Mouse (Mus musculus): Measurements from ENCODE around the gene Nebl. TPM values are rescaled to one million over a fixed set of nuclear protein-coding genes. Genes with fewer than 3 reads are reported as not detected.

Nebl gene
- polyA plus RNA-seq, 2 experiments, result 14.3 to 23.9 TPM

GRCm38 (mm10) chr2:17390513-17391200 lies 340.6 kb downstream of the Nebl start:
- no peak overlapping the region for H3K4me2 ChIP-seq (replicated peaks; ENCODE audit: low read depth, low read length, severe bottlenecking)
- H3K27me3 ChIP-seq (ENCODE audit: control insufficient read depth, insufficient read depth, low read length), result no peaks in the 10 kb centered on the region
- TF ChIP-seq POLR2A (IDR thresholded peaks at IDR 0.05; ENCODE audit: borderline replicate concordance, extremely low read depth, insufficient read depth, insufficient read length), result no peak
- no peak overlapping the region for H3K9ac ChIP-seq (ENCODE audit: low read depth, low read length, severe bottlenecking)
- no peaks in the 10 kb centered on the region for H3K36me3 ChIP-seq (ENCODE audit: control insufficient read depth, insufficient read depth, low read length)
- no peak overlapping the region for H3K27ac ChIP-seq (replicated peaks; ENCODE audit: low read depth, low read length)
- no peaks in the 10 kb centered on the region for H3K9me3 ChIP-seq (ENCODE audit: control insufficient read depth, low read length)
- H3K4me1 ChIP-seq (ENCODE audit: control insufficient read depth, insufficient read depth, low read length), result no peaks in the 10 kb centered on the region
- DNase-seq (ENCODE audit: low spot score), result no peak
- no peak overlapping the region for H3K4me3 ChIP-seq (replicated peaks; ENCODE audit: low read length)
- ATAC-seq (ENCODE audit: low FRiP score, low read depth), result no peak
- 76% methylated on average over 7 of the region's 7 CpGs for WGBS

- H3K27me3 ChIP-seq (ENCODE audit: control insufficient read depth, insufficient read depth, low read length), result no peaks in the 10 kb centered on the region
- no peak overlapping the region for H3K9ac ChIP-seq (ENCODE audit: low read depth, low read length, severe bottlenecking)
- WGBS, result 75% methylated on average over 2 of the region's 2 CpGs
- no peak overlapping the region for H3K4me2 ChIP-seq (replicated peaks; ENCODE audit: low read depth, low read length, severe bottlenecking)
- no peaks in the 10 kb centered on the region for H3K4me1 ChIP-seq (ENCODE audit: control insufficient read depth, insufficient read depth, low read length)
- H3K4me3 ChIP-seq (replicated peaks; ENCODE audit: low read length), result no peak overlapping the region
- H3K9me3 ChIP-seq (ENCODE audit: control insufficient read depth, low read length), result no peaks in the 10 kb centered on the region
- no peak overlapping the region for H3K27ac ChIP-seq (replicated peaks; ENCODE audit: low read depth, low read length)
- ATAC-seq (ENCODE audit: low FRiP score, low read depth) (no peak), DNase-seq (ENCODE audit: low spot score) (no peak)
- no peak for TF ChIP-seq POLR2A (IDR thresholded peaks at IDR 0.05; ENCODE audit: borderline replicate concordance, extremely low read depth, insufficient read depth, insufficient read length)
- no peaks in the 10 kb centered on the region for H3K36me3 ChIP-seq (ENCODE audit: control insufficient read depth, insufficient read depth, low read length)
Observed at GRCm38 (mm10) chr2:17389886-17390285, 341.4 kb downstream of the Nebl start.

DNA sequence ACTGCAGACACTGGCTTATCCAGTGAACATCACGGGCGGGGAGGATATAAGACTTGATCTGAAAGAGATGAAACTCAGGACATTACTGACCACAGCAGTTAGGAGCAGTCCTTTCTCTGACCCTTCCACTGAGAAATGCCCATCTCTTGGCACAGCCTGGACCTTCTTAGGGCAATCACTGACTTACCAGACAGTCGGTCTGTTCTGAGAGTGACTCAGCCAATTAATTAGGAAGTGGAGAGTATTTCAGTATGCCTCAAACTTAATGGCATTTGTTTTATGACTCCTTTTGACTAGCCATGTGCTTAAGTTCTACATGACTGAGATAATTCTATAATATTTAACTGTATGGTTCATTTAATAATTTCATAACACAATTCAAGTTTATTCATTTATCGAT lies 341.9 kb downstream of the Nebl start:
- H3K27ac ChIP-seq (replicated peaks; ENCODE audit: low read depth, low read length), result no peak overlapping the region
- no peaks in the 10 kb centered on the region for H3K27me3 ChIP-seq (ENCODE audit: control insufficient read depth, insufficient read depth, low read length)
- no peak overlapping the region for H3K4me3 ChIP-seq (replicated peaks; ENCODE audit: low read length)
- no peaks in the 10 kb centered on the region for H3K36me3 ChIP-seq (ENCODE audit: control insufficient read depth, insufficient read depth, low read length)
- no peak overlapping the region for H3K9ac ChIP-seq (ENCODE audit: low read depth, low read length, severe bottlenecking)
- no peaks in the 10 kb centered on the region for H3K4me1 ChIP-seq (ENCODE audit: control insufficient read depth, insufficient read depth, low read length)
- no peak for TF ChIP-seq POLR2A (IDR thresholded peaks at IDR 0.05; ENCODE audit: borderline replicate concordance, extremely low read depth, insufficient read depth, insufficient read length)
- DNase-seq (ENCODE audit: low spot score) (no peak), ATAC-seq (ENCODE audit: low FRiP score, low read depth) (no peak)
- H3K9me3 ChIP-seq (ENCODE audit: control insufficient read depth, low read length), result no peaks in the 10 kb centered on the region
- no peak overlapping the region for H3K4me2 ChIP-seq (replicated peaks; ENCODE audit: low read depth, low read length, severe bottlenecking)
- WGBS, result 76% methylated on average over 4 of the region's 4 CpGs

- no peak for ATAC-seq (ENCODE audit: low FRiP score, low read depth)
- no peaks in the 10 kb centered on the region for H3K9me3 ChIP-seq (ENCODE audit: control insufficient read depth, low read length)
- WGBS, result 92% methylated on average over 1 of the region's 1 CpGs
Observed at GRCm38 (mm10) chr2:17382227-17382626, 349.0 kb downstream of the Nebl start.

GRCm38 (mm10) chr2:17375916-17376315 lies 355.3 kb downstream of the Nebl start:
- no peak overlapping the region for H3K27ac ChIP-seq (replicated peaks; ENCODE audit: low read depth, low read length)
- ATAC-seq (ENCODE audit: low FRiP score, low read depth), result no peak

More at GRCm38 (mm10) chr2:17382227-17382626, 349.0 kb downstream of the Nebl start:
- no peak for TF ChIP-seq POLR2A (IDR thresholded peaks at IDR 0.05; ENCODE audit: borderline replicate concordance, extremely low read depth, insufficient read depth, insufficient read length)
- Histone ChIP-seq H3K27me3 (ENCODE audit: control insufficient read depth, insufficient read depth, low read length) (no peaks in the 10 kb centered on the region), H3K27ac (replicated peaks; ENCODE audit: low read depth, low read length) (no peak overlapping the region), H3K4me2 (replicated peaks; ENCODE audit: low read depth, low read length, severe bottlenecking) (no peak overlapping the region), H3K36me3 (ENCODE audit: control insufficient read depth, insufficient read depth, low read length) (no peaks in the 10 kb centered on the region), H3K9ac (ENCODE audit: low read depth, low read length, severe bottlenecking) (no peak overlapping the region), H3K4me1 (ENCODE audit: control insufficient read depth, insufficient read depth, low read length) (no peaks in the 10 kb centered on the region), H3K4me3 (replicated peaks; ENCODE audit: low read length) (no peak overlapping the region)
- DNase-seq (ENCODE audit: low spot score), result no peak

More at GRCm38 (mm10) chr2:17375916-17376315, 355.3 kb downstream of the Nebl start:
- no peak for TF ChIP-seq POLR2A (IDR thresholded peaks at IDR 0.05; ENCODE audit: borderline replicate concordance, extremely low read depth, insufficient read depth, insufficient read length)
- no peaks in the 10 kb centered on the region for H3K27me3 ChIP-seq (ENCODE audit: control insufficient read depth, insufficient read depth, low read length)
- H3K4me2 ChIP-seq (replicated peaks; ENCODE audit: low read depth, low read length, severe bottlenecking), result no peak overlapping the region
- DNase-seq (ENCODE audit: low spot score), result no peak
- WGBS, result 78% methylated on average over 2 of the region's 2 CpGs
- H3K4me3 ChIP-seq (replicated peaks; ENCODE audit: low read length), result no peak overlapping the region
- no peaks in the 10 kb centered on the region for H3K9me3 ChIP-seq (ENCODE audit: control insufficient read depth, low read length)
- H3K36me3 ChIP-seq (ENCODE audit: control insufficient read depth, insufficient read depth, low read length), result no peaks in the 10 kb centered on the region
- no peaks in the 10 kb centered on the region for H3K4me1 ChIP-seq (ENCODE audit: control insufficient read depth, insufficient read depth, low read length)
- H3K9ac ChIP-seq (ENCODE audit: low read depth, low read length, severe bottlenecking), result no peak overlapping the region
